Mouse (Mus musculus): ENCODE data around the gene Rexo1. TPM values are rescaled to one million over a fixed set of nuclear protein-coding genes. Genes with fewer than 3 reads are reported as not detected.
A peak's percentile ranks its signal among the peaks of the same experiment; 100 is the strongest.

Rexo1 gene
- polyA plus RNA-seq, 1 experiment from 2014 or later, result 32.9 TPM

DNA sequence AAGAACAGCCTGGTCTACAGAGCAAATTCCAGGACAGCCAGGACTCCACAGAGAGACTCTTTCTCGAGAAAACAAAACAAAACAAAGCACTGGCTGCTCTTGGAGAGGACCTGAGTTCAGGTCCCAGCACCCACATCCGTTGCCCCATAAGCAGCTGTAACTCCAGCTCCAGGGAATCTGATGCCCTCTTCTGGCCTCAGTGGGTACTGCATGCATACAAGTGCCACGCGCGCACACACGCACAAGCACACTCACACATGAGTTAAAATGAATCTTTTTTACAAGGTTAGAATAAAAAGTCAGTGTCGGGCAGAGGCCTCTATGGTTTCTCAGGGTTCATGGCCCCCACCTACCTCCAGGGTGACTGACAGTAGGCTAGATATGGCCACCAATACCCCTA lies 38.1 kb downstream of the Rexo1 start:
- no peak for ATAC-seq (ENCODE audit: insufficient number of reproducible peaks, insufficient read depth, low FRiP score, low TSS enrichment)
- Histone ChIP-seq H3K36me3 (no peaks in the 10 kb centered on the region), H3K9me3 (peaks cover 5% of the 10 kb centered on the region; the same call in 1 of the 2 replicates), H3K27ac (no peak overlapping the region), H3K27me3 (peaks cover 5% of the 10 kb centered on the region), H3K4me3 (no peak overlapping the region), H3K9ac (no peak overlapping the region), H3K4me2 (replicated peaks) (no peak overlapping the region), H3K4me1 (no peaks in the 10 kb centered on the region)
- 90% methylated on average over 7 of the region's 7 CpGs for WGBS

DNA sequence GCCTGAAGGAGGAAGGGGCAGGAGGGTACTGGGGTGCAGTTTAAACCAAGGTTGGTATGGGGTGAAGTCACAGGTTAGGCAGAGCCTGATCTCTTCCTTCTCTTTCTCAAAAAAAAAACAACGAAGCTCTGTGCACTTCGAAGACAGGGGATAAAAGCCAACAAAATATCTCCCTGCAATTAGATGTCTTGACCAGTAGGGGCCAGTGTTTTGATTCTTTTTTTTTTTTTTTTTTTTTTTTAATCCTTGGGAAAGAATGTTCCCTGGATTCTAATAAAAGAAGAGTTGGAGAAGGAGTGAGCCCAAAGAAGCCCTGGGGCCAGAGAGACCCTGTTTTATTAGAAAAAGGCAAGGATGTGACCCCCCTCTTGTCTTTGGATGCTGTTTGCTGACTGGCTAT lies 42.1 kb downstream of the Rexo1 start:
- Histone ChIP-seq H3K4me1 (no peaks in the 10 kb centered on the region), H3K9ac (no peak overlapping the region), H3K27me3 (peaks cover 15% of the 10 kb centered on the region), H3K4me3 (no peak overlapping the region), H3K27ac (no peak overlapping the region), H3K9me3 (peaks cover 5% of the 10 kb centered on the region; the same call in 1 of the 2 replicates), H3K36me3 (no peaks in the 10 kb centered on the region), H3K4me2 (replicated peaks) (no peak overlapping the region)
- ATAC-seq (ENCODE audit: insufficient number of reproducible peaks, insufficient read depth, low FRiP score, low TSS enrichment), result no peak
- WGBS, result 62% methylated on average over 2 of the region's 2 CpGs

DNA sequence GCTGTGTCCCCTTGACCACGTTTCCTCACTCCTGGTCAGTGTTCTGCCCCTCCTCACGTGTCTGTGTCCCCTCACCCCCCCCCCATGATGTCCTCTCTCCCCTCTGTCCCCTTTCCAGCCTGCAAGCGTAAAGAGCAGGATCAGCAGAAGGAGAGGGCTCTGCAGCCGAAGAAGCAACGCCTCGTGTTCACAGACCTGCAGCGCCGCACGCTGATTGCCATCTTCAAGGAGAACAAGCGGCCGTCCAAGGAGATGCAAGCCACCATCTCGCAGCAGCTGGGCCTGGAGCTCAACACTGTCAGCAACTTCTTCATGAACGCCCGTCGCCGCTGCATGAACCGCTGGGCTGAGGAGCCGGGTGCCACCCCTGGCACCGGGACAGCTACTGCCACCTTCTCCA lies 47.6 kb downstream of the Rexo1 start:
- ATAC-seq (ENCODE audit: insufficient number of reproducible peaks, insufficient read depth, low FRiP score, low TSS enrichment), result no peak
- peaks cover 3% of the 10 kb centered on the region; the same call in 1 of the 2 replicates for H3K4me1 ChIP-seq
- H3K27ac ChIP-seq, result no peak overlapping the region
- no peak overlapping the region for H3K9ac ChIP-seq
- H3K4me2 ChIP-seq (replicated peaks), result peak overlapping the region; percentile 30
- 9% methylated on average over 19 of the region's 19 CpGs for WGBS
- H3K27me3 ChIP-seq, result peaks cover 54% of the 10 kb centered on the region
- no peaks in the 10 kb centered on the region for H3K36me3 ChIP-seq
- no peaks in the 10 kb centered on the region for H3K9me3 ChIP-seq
- H3K4me3 ChIP-seq, result 0 out of 2 replicates have a peak overlapping the region, but pooled peaks have one; percentile 5

DNA sequence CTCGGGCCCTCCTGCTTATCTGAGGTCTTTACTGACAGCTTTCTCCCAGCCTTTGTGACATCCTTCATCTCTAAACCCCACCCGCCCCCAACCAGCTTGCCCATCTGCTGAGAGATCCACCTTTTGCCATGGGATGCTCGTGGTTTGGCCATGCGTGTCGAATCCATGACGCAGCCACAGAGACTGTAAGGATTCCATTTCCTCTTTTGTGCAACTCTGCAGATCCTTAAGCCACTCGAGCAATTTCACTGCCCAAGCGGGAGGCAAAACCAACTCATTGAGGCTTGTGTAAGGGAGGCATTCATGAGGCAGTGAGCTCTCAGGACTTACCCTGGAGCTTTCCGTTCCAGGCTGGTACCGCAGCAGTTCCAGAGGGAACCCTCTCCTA lies 51.1 kb downstream of the Rexo1 start:
- Histone ChIP-seq H3K36me3 (no peaks in the 10 kb centered on the region), H3K9ac (peak overlapping the region; percentile 11), H3K4me3 (no peak overlapping the region), H3K4me1 (peaks cover 3% of the 10 kb centered on the region; the same call in 1 of the 2 replicates), H3K27me3 (peaks cover 74% of the 10 kb centered on the region), H3K27ac (no peak overlapping the region), H3K4me2 (replicated peaks) (0 out of 2 replicates have a peak overlapping the region, but pooled peaks have one; percentile 48), H3K9me3 (no peaks in the 10 kb centered on the region)
- 43% methylated on average over 10 of the region's 10 CpGs for WGBS
- no peak for ATAC-seq (ENCODE audit: insufficient number of reproducible peaks, insufficient read depth, low FRiP score, low TSS enrichment)

DNA sequence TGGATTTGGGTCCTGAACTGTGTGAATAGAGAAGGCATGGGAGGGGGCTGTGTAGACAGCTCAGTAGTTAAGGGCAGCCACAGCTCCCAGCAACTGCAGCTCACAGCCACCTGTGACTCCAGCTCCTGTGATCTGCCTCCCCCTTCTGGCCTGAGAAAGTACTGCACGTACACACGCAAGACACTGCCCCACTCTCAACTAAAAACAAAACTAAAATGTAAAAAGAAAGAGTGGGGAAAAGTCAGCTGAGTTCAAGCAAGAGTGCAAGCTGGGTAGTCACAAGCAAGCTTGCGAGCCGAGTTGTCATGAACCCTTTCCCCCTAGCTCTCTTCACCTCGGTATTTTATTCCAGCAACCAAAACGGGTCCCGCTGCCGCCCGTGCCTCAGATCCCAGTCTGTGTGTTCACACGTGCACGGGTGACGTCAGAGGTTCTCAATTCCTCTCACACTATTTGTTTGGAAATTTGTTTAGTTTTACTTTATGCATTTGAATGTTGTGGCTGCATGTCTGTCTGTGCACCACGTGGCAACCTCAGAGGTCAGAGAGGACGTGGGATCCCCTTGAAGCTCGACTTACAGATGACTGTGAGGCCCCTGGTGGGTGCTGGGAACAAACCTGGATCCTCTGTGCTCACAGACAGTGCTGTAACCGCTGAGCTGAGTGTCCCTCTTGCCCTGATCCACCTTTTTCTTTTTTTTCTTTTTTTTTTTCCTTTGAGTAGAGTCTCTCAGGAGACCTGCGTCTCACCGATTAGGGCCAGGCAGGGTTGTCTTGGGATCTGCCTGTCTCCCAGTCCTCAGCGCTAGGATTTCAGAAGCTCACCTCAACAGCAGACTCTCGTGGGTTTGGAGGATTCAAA lies 51.7 kb downstream of the Rexo1 start:
- H3K27ac ChIP-seq, result no peak overlapping the region
- peaks cover 74% of the 10 kb centered on the region for H3K27me3 ChIP-seq
- H3K9ac ChIP-seq, result no peak overlapping the region
- no peaks in the 10 kb centered on the region for H3K36me3 ChIP-seq
- peaks cover 3% of the 10 kb centered on the region; the same call in 1 of the 2 replicates for H3K4me1 ChIP-seq
- WGBS, result 8% methylated on average over 20 of the region's 20 CpGs
- H3K9me3 ChIP-seq, result no peaks in the 10 kb centered on the region
- peak overlapping the region; percentile 27 for H3K4me3 ChIP-seq
- 0 out of 2 replicates have a peak, but pooled peaks have one; percentile 39 for ATAC-seq (ENCODE audit: insufficient number of reproducible peaks, insufficient read depth, low FRiP score, low TSS enrichment)
- H3K4me2 ChIP-seq (replicated peaks), result peak overlapping the region; percentile 48

DNA sequence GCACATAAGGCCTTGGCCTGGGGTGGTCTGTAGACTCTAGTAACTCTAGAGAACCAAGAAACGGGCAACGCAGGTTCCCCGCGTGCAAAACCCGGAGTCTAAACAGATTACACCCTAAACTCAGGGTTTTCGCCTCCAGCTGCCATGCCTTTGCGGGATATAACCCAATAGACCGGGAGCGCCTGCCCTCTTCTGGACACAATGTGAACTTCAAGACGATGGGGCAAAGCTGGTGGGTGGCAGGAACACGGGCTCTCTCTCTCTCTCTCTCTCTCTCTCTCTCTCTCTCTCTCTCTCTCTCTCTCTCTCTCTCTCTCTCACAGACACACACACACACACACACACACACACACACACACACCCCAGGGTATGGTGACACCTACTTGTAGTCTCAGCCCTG lies 55.1 kb downstream of the Rexo1 start:
- 1% methylated on average over 11 of the region's 11 CpGs for WGBS
- ATAC-seq (ENCODE audit: insufficient number of reproducible peaks, insufficient read depth, low FRiP score, low TSS enrichment), result no peak
- H3K27me3 ChIP-seq, result peaks cover 78% of the 10 kb centered on the region
- H3K4me3 ChIP-seq, result no peak overlapping the region
- peaks cover 3% of the 10 kb centered on the region; the same call in 1 of the 2 replicates for H3K4me1 ChIP-seq
- no peak overlapping the region for H3K27ac ChIP-seq
- H3K4me2 ChIP-seq (replicated peaks), result no peak overlapping the region
- no peaks in the 10 kb centered on the region for H3K36me3 ChIP-seq
- no peaks in the 10 kb centered on the region for H3K9me3 ChIP-seq
- no peak overlapping the region for H3K9ac ChIP-seq

DNA sequence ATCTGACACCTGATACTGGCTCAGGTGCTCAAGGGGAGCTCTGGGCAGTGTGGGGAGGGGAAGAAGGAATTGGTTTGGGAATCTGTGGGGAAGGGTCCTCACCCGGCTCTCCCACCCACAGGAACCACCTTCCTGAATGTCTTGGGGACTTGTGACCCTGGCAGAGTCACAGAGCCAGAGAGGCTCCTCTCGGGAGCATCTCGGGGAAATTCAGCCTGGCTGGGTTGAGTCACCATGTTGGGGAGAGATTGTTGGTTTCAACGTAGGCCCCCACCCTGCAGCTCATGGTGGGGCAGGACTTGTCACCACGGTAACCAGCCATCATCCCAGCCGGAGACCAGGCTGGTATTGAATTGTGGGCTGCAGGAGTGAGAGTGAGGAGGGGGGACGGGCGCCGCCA lies 56.6 kb downstream of the Rexo1 start:
- no peak overlapping the region for H3K9ac ChIP-seq
- H3K4me2 ChIP-seq (replicated peaks), result no peak overlapping the region
- no peak overlapping the region for H3K27ac ChIP-seq
- H3K9me3 ChIP-seq, result no peaks in the 10 kb centered on the region
- no peak overlapping the region for H3K4me3 ChIP-seq
- H3K36me3 ChIP-seq, result no peaks in the 10 kb centered on the region
- H3K4me1 ChIP-seq, result peaks cover 3% of the 10 kb centered on the region; the same call in 1 of the 2 replicates
- ATAC-seq (ENCODE audit: insufficient number of reproducible peaks, insufficient read depth, low FRiP score, low TSS enrichment), result no peak
- 2% methylated on average over 7 of the region's 9 CpGs for WGBS
- H3K27me3 ChIP-seq, result peaks cover 83% of the 10 kb centered on the region

DNA sequence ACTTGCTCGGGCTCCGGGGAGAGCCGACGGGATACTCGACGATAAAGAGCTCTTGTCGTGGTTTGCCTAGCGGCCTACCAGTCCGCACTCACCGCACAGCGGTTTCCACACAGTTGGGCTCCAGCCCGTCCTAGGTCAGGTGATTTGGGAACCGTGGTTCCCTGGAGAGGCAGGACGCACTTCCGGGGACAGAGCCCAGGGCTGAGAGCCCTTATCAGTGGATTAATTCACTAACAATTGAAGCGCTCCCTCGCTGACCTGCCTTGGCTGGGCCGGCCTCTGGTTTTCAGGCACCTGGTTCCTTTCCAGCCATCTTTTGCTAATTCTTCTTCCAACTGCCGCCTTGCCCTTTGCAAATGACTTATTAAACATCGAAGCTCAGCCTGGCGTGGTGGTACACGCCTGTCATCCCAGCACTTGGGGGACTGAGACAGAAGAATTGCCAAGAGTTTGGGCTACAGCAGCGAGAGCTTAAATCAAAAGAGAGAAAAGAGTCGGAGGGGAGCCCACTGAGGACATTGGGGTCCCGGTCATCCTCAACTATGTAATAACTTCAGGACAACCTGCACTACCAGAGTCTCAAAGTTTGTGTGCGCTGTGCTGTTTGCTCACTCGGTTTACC lies 57.6 kb downstream of the Rexo1 start:
- H3K4me1 ChIP-seq, result peaks cover 3% of the 10 kb centered on the region; the same call in 1 of the 2 replicates
- no peaks in the 10 kb centered on the region for H3K9me3 ChIP-seq
- ATAC-seq (ENCODE audit: insufficient number of reproducible peaks, insufficient read depth, low FRiP score, low TSS enrichment), result no peak
- peaks cover 88% of the 10 kb centered on the region for H3K27me3 ChIP-seq
- H3K27ac ChIP-seq, result no peak overlapping the region
- no peak overlapping the region for H3K9ac ChIP-seq
- no peak overlapping the region for H3K4me2 ChIP-seq (replicated peaks)
- H3K36me3 ChIP-seq, result no peaks in the 10 kb centered on the region
- under 1% methylated on average over 27 of the region's 27 CpGs for WGBS
- 0 out of 2 replicates have a peak overlapping the region, but pooled peaks have one; percentile 5 for H3K4me3 ChIP-seq

DNA sequence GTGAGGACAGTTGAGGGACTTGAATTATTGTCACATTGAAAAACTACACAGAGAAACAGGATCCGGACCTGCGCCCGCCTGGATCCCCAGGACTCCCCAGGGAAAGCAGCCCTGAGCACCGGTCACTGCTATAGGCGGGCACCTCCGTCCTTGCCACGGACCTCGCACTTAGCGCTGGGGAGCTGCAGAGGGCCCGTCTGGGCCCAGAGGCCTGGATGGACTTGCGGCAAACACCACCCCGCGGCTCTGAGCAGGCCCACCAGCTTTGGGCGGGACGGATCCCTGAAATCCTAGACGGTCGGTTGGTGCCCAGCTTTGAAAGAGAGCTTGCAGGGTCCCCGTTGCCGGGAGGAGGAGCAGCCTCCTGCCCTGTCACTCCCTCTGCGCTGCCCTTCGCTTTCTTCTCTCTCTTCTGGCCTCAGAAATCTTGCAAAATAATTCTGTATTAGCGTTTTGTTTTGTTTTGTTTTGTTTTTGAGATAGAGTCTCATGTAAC lies 58.5 kb downstream of the Rexo1 start:
- WGBS, result under 1% methylated on average over 22 of the region's 22 CpGs
- peaks cover 3% of the 10 kb centered on the region; the same call in 1 of the 2 replicates for H3K4me1 ChIP-seq
- H3K36me3 ChIP-seq, result no peaks in the 10 kb centered on the region
- H3K4me3 ChIP-seq, result no peak overlapping the region
- H3K4me2 ChIP-seq (replicated peaks), result no peak overlapping the region
- H3K9ac ChIP-seq, result no peak overlapping the region
- ATAC-seq (ENCODE audit: insufficient number of reproducible peaks, insufficient read depth, low FRiP score, low TSS enrichment), result no peak
- no peak overlapping the region for H3K27ac ChIP-seq
- H3K27me3 ChIP-seq, result peaks cover 91% of the 10 kb centered on the region
- no peaks in the 10 kb centered on the region for H3K9me3 ChIP-seq

DNA sequence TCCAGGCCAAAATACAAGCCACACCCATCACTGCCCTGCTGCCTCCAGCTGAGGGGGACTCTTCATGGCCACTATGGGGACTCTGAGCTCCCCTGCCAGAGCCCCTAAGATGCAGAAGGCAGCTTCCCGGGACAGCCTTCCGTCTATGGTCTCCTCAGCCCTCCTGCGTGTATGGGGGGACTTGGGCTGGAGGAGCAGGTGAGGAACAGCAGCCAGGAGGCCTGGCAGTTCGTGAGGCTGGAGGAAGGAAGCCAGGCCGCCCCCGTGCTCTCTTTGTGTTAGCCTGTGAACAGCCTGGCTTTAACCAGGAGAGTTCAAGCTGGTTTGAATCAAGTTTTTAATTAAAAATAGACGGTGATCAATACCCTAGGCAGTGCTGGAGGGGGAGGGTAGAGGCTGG lies 59.1 kb downstream of the Rexo1 start:
- Histone ChIP-seq H3K36me3 (no peaks in the 10 kb centered on the region), H3K27me3 (peaks cover 91% of the 10 kb centered on the region), H3K27ac (no peak overlapping the region), H3K4me1 (peaks cover 3% of the 10 kb centered on the region; the same call in 1 of the 2 replicates), H3K9ac (no peak overlapping the region), H3K9me3 (no peaks in the 10 kb centered on the region), H3K4me2 (replicated peaks) (no peak overlapping the region), H3K4me3 (no peak overlapping the region)
- under 1% methylated on average over 7 of the region's 7 CpGs for WGBS
- ATAC-seq (ENCODE audit: insufficient number of reproducible peaks, insufficient read depth, low FRiP score, low TSS enrichment), result no peak

DNA sequence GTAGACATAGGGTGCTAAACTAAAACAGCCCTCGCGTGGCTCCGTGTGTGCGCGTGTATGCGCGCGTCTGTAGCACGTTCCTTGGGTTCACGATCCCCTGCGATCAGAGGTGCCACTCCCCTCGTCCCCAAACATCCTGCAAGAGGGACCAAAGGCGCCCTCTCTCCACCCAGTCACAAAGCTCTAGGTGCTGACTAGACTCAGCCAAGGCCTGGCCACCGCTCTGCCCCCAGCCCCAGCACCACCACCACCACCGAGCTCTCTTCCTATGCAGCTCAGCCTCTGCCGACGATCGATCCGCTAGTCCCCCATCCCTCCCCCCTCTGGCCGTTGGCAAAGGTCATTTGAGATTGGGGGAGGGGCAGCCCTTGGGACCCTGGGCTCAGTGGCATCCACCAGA lies 64.9 kb downstream of the Rexo1 start:
- no peak overlapping the region for H3K9ac ChIP-seq
- H3K27me3 ChIP-seq, result peaks cover 99% of the 10 kb centered on the region
- no peak overlapping the region for H3K4me2 ChIP-seq (replicated peaks)
- no peak overlapping the region for H3K27ac ChIP-seq
- H3K4me1 ChIP-seq, result peaks cover 23% of the 10 kb centered on the region
- no peak for ATAC-seq (ENCODE audit: insufficient number of reproducible peaks, insufficient read depth, low FRiP score, low TSS enrichment)
- H3K36me3 ChIP-seq, result no peaks in the 10 kb centered on the region
- peak overlapping the region; percentile 40; the same call in 1 of the 2 replicates for H3K4me3 ChIP-seq
- WGBS, result under 1% methylated on average over 20 of the region's 20 CpGs
- H3K9me3 ChIP-seq, result no peaks in the 10 kb centered on the region

All from embryonic facial prominence, embryonic 12.5 days (tissue).